Mouse (Mus musculus) heart, adult 2 months (tissue): ENCODE data around the gene Zfp764.

ENCODE experiments used
- CTCF ChIP-seq: fragments of 200-600 bp; IDR thresholded peaks from 2 replicates; pipeline ENCODE4 v1.8.1; 2022; ENCODE audit warnings: antibody characterized with exemption, mild to moderate bottlenecking, moderate library complexity
- POLR2A ChIP-seq: fragments of 200-500 bp; IDR thresholded peaks from 2 replicates; pipeline ENCODE4 v1.6.1; 2011; ENCODE audit warnings: mild to moderate bottlenecking, low read depth, low read length, control low read depth; ENCODE audit not compliant: insufficient read depth

GRCm38 (mm10) chr7:127358472-127358871 lies 48.1 kb downstream of the Zfp764 start:
- TF ChIP-seq CTCF = no peak
- TF ChIP-seq POLR2A = no peak
